Mouse (Mus musculus): ENCODE results near the gene Dmbx1.

The Dmbx1 gene

DNA sequence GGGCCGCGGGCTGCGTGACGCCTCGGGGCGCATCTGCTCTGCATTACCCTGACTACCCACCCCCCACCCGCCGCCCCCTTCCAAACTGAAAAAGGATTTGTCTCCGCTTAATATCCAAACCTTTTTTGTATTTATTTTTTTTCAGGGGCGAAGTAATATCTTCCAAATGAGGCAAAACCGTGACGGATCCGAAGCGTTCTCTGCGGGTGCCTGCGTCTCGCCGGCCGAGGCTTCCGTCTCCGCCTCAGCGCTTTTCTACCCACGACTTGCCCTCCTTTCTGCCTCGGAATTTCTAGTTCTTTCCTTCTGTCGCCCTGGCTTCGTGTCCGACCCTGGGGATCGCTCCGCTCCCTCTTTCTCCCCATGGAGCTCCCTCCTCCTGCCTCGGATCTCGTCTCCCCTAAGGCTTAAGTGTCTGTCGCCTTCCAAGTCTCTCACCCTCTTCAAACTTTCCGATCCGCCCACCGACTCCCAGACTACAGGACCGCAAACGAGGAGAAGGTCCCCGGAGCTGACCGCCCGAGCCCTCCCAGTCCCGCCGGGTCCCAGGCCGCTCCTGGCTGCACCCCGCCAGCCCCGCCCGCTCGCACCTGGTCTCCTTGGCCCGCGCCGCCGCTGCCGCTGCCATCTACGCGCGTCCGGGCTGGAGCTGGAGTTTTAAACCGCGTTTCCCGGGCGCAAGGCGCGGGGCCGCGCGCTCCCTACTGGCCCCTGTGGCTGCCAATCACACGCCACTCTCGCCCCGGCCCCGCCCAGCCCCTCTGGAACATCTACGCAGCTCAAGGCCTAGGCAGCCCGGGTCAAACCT is at the start of gene Dmbx1:
Gene Dmbx1 (minus strand): TSS at position 632 of the 808 bp plus-strand sequence.
- DNase-seq = peak; percentile 50 to 62

DNA sequence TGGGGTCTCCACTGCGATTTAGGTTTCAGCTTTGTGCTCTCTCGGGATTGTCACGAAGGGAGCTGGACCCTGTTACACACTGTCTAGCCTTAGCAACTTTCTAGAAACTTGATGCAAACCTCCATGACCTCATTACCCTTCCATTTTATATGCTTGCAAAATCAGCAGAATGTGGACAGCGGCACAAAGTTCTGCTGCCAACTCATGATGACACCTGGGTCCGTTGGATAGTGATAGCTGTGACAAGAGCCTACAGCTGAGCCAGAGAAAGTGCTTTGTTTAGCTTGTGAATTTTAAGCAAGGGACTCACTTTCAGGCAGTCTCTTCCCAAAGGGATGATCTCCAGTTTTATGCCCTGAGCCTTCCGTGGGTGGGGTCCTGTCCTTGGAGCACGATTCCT is 49.7 kb upstream of the Dmbx1 start:
- no peak for DNase-seq

GRCm38 (mm10) chr4:115987858-115988530 is 48.3 kb upstream of the Dmbx1 start:
- no peak for DNase-seq

DNA sequence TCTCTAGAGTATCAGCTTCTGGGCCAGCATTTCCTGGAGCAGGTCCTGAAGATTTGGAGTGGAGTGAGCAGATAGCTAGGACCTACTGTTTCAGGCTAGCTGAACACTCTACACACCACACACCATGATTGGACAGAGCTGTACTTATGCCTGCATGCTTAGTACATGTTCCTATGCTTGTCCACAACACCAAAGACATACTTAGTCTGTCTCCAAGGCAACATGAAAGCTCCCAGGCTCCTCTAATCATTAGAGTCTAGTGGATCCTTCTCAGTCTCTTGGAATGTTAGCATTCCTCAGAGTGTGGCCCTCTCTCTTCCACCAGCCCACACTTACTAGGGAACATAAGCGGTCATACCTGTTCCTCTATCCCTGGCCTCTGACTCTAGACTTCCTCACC is 47.7 kb upstream of the Dmbx1 start:
- DNase-seq = no peak

GRCm38 (mm10) chr4:115984967-115985366 is 45.2 kb upstream of the Dmbx1 start:
- peak; percentile 40 to 58 for DNase-seq

GRCm38 (mm10) chr4:115984111-115984510 is 44.4 kb upstream of the Dmbx1 start:
- DNase-seq = peak; percentile 94 to 95

GRCm38 (mm10) chr4:115980676-115981075 is 41.0 kb upstream of the Dmbx1 start:
- peak; percentile 78 to 82 for DNase-seq

GRCm38 (mm10) chr4:115979437-115979836 is 39.7 kb upstream of the Dmbx1 start:
- peak; percentile 5 to 20 for DNase-seq

- no peak for DNase-seq
Observed at GRCm38 (mm10) chr4:115978911-115979310, 39.2 kb upstream of the Dmbx1 start.

DNA sequence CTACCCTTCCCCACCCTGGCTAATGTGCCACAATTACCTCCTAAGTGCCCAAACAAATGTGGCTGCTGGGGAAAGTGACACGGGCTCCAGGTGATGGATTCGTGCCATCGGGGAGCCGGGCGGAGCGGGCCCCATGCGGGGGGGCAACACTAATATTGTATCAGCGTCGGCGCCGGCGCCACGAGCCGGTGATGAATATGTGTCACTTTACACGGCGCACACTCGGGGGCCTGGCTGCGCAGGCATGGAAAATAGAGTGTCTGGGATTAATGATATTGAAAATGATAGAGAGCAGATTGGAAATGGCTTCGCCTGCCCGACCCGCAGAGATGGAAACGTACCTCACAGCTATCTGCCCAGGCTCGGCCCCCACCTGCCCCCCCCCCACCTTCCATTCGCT is 32.8 kb upstream of the Dmbx1 start:
- no peak for DNase-seq

GRCm38 (mm10) chr4:115964446-115964845 is 24.7 kb upstream of the Dmbx1 start:
- peak; percentile 47 to 54 for DNase-seq

DNA sequence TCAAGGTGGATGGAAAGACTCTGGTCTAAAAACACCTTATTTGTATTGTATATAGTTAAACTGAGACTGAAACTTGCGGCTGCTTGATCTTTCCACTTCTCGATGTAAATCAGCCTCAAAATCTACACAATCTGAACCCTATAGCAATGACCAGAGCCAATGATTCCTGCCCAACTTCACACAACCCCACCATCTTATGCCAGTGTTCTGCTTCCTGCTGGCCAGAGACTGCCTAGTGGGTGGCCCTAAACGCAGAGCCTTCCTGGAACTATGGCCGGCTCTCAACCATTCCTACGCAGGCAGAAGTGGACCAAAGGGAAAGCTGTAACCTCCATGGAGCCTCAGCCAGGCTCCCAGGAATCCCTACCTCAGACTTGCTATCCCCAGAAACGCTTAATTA is 24.0 kb upstream of the Dmbx1 start:
- no peak for DNase-seq

DNA sequence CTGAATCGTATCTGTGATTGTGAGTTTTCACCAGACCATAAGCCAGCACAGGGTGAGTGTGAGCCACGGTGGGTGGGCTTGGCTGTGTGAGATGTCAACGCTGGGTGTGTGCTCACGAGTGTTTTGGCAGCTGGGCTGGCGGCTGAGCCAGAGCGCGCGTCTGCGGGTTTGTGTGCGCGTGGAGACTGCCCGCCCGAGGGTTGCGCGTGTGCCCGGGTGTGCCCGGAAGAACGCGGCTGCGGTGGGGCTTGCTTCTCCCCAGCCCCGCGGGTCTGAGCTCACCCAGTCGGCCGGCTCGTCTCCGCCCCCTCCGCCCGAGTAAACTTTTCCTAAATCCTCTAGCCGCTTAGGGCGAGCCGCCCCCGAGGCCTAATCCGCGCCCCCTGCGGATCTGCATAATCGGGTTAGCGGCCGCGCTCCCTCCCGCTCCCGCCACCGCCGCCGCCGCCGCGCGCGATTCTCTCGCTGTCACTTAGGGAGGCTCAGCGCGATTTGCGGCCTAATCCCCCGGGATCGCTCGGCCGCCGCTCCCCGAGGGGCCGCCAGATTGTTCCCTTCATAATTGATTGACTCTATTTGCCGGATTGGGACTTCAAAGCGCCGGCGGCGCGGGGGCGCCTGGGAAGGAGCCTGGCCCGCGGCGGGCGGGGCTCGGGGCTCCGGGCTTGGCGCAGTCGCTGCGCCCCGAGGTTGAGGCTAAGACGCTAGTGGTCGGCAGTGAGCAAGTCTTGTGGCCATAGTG is 23.1 kb upstream of the Dmbx1 start:
- DNase-seq = peak; percentile 71 to 80

DNA sequence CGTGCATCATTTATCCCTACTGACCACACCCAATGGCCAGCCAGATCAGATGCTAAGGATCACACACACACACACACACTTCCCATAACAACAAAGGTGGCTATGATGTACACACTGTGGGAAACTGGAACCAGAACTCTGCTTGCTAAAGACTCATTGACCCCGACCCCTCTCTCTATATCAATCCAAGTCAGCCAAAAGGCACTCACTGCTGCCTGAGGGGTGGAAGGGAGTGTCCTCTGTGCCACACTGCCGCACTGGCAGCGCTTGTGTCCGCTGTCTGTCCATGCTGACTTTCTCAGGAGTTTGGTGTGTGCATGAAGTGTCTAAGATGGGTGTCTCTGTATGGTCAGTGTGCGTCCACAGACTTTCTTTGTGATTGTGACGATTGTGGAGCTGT is 22.3 kb upstream of the Dmbx1 start:
- no peak for DNase-seq

DNA sequence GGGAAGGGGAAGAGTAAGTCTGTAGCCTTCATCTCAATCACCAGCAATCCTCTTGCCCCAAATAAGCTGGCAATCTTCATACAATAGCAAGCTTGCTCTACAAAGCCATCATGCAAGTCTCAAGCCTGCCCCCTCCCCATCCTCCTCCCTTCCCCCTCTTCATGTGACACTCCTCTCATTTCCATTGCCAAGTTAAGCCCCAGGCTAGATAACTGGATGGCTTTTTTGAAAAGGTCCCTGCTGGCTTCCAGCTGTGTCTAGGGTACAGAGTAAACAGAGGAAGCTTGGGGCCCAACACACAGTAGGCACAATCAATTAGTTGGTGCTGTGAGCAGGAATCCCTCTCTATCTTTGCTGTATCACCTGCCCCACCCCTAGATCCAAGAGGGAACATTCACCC is 19.8 kb upstream of the Dmbx1 start:
- DNase-seq = no peak

GRCm38 (mm10) chr4:115955494-115955775 is 15.7 kb upstream of the Dmbx1 start:
- no peak for DNase-seq

DNA sequence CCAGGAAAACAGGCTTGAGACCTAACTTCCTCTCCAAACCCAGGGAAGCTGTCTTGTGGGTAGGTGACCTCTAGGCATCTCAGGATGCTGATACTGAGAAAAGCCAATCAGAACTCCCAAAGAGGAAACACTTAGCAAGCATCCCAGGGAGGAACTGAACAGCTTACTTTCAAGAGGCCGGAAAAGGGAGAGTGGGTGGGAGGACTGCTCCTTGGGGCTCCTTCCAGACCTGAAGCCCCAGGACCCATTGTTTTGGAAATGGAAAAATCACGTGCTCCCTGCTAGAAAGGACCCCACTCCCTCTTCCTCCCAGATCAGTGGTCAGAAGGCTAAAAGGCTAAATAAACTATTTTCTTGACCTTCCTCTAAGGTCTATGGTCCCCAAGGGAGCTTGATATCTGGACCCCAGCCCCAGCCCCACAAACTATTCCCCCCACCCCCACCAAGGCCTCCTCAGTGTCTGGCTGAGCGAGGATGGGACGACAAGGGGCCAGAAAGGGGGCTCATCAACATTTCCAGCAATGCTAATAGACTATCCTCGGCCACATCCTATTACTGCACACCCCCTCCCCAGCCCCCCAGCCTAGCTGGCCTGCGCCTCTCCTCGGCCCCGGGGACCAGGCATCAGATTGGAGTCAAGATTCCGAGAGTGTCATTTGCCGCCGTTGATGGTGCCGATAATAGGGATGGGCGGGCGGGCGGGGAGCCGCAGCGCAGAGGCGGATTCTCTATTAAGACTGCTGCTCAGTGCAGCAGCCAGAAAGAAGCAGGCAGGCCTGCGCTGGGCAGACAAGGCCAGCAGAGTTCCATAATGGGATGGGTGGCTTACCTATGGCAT is 15.1 kb upstream of the Dmbx1 start:
- DNase-seq = no peak

DNA sequence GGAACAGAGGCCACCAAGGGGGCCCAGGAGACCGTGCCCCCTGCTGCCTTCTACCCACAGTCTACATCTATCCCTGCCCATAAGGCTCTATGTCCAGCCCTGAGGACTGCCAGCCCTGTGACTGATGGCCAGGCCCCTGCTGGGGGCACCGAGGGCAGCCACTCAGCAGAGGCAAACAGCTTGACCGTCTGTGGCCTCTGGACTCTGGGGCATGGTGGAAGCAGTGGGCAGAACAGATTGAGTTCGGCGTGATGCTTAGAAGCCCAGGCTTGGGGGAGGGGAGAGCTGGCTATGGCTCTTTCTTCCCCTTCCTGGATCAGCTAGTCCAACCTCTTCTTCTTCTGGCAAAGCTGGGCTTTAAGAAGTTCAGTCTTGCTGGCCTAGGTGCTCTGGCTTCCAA is 13.8 kb upstream of the Dmbx1 start:
- peak in 1 of 2 experiments; percentile 46 for DNase-seq

- peak; percentile 73 to 77 for DNase-seq
Observed at GRCm38 (mm10) chr4:115952758-115953157, 13.0 kb upstream of the Dmbx1 start.

DNA sequence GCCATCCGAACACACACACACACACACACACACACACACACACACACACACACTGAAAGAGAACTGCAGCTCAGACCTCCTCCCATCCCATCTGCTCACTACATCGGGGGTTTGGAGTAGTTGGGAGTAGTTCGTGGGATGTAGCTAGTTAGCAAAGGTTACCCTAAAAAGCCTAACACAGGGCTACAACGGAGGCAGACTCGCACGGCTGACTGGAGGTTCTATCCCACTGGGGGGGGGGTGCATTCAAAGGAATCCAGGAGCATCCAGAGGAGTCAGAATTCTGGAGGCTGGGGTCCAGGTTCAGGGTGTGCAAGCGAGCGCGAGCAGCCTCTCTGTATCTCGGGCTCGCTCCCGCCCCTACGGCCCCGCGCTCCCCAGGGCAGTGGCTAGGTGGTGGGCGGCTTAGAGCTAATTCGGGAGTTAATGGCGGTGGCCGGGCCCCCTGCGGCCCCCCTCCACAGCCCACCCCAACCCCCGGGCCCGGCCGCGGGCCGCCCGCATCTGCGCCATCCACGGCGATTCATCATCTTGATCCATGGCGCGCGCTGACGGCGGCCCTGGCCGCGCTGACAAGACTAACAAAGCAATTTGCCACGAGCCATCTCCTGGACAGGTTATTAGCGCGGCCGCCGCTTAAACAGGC is 4.1 kb upstream of the Dmbx1 start:
- DNase-seq = no peak

DNA sequence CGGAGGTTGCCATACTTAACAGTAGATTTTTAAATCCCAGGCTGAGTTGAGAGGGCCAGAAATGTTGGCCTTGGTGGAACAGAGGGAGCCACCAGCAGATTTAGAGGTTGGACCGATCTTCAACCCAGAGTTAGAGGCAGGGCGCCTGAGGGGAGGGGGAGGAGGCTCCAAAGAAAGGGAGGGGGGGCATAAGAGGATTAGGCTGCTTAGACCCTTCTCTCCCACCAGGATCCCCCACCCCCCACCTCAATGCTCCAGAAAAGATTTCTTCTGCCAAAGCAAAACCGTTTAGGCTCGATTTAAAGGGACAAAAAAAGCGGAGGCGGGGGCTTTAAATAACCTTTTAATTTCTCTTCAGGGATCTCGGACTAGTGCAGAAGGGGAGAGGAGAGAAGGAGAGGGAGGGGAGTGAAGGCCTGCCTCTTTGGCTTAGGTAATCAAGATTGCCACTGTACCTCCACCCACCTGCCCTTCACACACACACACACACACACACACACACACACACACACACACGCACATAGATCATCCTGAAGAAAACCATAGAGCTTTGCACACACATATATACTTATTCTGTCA is 1.6 kb upstream of the Dmbx1 start:
- no peak for DNase-seq

- no peak for DNase-seq
Observed at GRCm38 (mm10) chr4:115940681-115941080, 955 bp upstream of the Dmbx1 start.

Measured in kidney, postnatal 4 days (tissue).